Mouse (Mus musculus) cerebellum, postnatal 36 days (tissue): ENCODE results near the gene Tsku.

Experiments
- DNase-seq, 2 experiments: peaks; one replicate each; pipeline ENCODE4 v3.0.0; 2021 to 2022; ENCODE audit warnings: mixed read lengths in 2 of 2

The Tsku gene

DNA sequence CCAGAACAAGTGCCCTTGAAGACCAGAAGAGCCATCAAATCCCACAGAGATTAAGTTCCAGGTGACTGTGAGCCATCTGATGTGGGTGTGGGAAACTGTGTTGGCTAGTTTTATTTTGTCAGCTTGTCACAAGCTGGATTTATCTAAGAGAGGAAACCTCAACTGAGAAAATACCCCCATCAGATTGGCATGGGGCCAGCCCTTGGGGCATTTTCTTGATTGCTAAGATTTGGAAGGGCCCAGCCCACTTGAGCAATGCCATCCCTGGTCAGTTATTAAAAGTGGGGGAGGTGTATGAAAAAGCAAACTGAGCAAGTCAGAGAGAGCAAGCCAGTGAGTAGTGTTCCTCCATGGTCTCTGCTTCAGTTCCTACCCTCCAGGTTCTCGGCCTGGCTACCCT, 36.9 kb downstream of the Tsku start:
- no peak for DNase-seq

DNA sequence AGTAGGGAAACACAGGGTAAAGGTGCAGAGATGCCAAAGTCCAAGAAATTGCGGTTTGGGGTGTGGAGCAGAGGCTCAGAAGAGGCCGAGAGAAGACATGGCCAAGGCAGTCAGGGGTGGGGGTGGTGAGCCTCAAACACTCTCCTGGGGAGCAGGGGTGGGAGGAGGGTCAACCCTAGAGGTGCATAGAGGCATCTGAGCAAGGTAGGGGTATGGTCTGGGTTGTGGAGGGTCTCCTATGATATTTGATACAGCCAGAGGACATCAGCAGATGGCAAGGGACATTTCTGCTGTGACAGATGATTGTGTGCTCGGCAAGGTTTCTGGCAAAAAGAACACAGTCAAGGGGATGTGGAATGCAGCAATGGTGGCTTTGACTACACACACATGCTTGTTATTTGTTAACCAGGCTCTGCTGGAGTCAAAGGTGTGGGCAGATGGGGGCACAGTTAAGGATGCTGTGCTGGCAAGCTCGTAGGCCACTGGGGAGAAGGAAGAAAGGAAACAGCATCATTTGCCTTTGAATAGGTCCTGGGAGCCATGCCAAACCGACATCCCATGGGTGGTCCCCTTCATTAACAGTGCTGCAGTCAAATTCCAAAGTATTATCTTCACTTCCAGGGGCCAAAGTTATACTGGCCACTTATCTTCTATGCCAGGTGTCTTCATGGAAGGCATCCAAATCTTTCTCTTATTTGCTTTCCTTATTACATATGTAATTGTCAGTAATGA, 37.7 kb downstream of the Tsku start:
- peak in 1 of 2 experiments; percentile 10 for DNase-seq

DNA sequence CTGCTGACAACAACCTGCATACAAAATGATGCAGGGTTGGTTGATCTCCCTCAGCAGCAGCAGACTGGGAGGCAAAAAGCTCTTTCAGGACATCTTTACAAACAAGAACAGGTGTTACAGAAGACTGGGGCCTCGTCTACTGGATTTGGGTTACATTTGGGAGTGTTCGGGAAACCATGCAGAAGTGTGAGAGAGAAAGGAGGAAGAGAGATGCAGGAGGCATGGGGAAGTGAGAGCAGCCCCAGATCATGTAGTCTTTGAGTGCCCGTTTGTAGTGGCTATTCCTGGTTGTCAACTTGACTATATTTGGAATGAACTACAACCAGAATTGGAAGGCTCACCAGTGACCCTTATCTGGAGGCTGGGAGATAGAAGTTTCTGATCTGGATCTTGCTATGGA, 38.7 kb downstream of the Tsku start:
- DNase-seq: no peak

DNA sequence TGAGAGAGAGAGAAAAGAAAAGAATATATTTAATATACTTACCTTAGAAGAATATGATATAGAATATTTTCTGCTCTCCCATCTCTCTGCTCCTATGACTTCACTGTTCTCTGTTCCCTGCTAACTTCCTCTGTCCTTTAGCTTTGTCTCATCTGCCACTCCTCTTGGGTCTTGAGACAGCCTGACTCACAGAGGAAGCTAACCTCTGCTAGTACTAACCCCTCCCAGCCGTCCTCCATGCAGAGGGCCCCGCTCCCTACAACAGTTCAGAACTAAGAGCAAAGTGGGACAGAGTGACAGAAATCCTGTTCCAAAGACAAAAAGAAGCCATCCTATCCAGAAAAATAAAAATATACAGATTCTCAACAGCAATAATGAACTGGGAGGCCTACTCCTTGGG, 40.0 kb downstream of the Tsku start, which contains the start of gene Acer3:
Acer3 (minus strand) TSS at position 126 of the 400 bp plus-strand sequence.
- no peak for DNase-seq

DNA sequence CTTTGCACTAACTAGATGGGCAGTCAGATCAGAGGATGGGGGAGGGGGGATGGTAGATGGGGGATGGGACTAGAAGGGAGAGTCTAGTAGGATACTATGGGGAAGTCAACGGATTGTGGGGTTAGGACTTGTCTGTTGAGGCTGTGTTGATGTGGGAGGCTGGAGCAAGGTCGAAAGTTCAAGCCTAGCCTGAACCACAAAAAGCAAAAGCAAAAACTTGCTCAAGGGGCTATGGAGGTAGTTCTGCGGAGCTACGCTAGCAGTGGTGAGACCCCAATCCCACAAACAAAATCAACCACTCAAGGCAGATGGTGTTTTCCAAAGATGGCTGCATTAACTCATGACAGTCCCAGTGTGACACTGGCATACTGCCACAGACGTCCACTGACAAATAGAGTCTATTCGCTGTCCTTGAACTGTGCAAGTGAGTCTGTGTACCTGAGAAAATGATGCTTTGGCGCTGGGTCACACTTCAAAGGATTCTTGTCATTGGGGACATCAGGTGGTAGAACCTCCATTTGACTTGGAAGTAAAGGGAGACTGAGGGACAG, 41.0 kb downstream of the Tsku start:
- no peak for DNase-seq

DNA sequence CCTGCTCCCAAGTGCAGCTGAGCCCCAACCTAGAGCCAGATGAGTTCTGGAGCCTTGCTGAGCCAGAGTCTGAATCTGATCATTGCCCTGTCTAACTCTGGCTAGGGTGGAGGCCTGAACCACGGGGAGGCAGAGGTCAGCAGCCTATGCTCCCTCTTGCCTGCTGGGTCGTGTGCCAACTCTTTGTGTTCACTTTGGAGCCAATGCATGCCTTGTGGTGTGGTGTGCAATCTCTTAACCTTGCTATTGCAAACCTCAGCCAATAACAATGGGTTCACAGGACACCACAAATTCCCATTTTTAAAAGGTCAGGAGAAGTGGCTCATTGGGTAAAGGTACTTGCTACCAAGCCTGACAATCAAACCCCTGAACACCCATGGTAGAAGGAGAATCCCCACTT, 44.6 kb downstream of the Tsku start:
- DNase-seq: no peak

DNA sequence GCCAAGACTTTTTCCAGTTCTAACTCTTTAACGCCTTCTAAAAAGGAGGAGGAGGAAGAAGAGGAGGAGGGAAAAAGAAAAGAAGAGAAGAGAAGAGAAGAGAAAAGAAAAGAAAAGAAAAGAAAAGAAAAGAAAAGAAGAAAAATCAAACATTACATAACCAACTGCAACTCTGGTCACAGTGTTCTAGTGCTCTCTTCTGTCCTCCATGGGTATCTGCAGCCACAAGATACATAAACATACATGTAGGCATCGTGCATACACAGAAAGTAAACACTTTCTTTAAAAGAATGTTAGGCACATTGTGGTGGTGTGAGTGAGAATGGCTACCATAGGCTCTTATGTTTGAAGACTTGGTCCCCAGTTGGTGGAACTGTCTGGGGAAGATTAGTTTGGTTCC, 46.0 kb downstream of the Tsku start:
- DNase-seq: no peak

DNA sequence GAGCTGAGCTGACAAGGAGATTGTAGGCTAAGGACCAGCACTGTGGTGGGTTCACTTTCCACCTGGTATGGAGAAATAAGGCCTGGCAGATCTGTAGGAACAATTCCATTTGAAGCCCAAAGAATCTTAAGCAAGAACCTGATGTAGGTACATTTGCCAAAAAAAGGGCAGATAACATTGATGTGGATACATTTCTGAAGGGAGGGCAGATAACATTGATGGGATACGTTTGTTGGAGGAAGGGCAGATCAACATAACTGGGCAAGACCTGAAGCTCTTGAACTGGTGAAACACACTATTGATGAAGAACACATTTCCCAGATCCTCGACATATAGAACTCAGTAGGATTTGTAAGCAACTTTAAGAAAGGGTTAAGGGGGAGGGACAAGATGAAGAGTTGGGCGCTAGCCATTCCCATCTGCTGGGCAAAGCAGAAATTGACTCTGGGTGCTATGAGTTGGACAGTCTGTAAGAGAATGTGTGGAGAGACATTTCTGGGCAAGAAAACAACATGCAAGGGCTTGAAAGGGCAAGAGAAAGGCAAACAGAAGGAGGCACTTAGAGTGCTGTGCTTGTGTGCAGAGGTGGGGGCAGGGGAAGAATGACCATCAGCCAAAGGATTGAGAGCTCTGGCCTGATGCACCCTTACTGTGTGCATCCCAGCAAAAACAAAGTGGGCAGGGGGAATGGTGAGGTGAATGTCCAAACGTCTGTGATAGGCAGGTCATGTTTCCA, 48.8 kb downstream of the Tsku start:
- DNase-seq: no peak

DNA sequence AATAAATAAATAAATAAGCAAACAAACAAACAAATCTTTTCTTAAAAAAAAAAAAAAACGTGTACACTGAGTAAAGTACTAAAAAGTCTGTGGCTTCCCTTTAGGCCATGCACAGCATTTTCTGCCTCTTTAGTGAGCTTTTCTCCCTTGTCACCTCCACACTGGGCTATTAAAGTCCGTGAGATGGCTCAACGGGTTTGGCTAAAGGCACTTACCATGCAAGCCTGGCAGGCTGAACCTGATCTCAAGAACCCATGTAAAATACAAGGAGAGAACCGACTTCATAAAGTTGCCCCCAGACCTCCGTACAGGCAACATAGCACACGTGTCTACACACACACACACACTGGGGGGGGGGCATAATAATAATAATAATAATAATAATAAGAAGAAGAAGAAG, 50.9 kb downstream of the Tsku start:
- no peak for DNase-seq

DNA sequence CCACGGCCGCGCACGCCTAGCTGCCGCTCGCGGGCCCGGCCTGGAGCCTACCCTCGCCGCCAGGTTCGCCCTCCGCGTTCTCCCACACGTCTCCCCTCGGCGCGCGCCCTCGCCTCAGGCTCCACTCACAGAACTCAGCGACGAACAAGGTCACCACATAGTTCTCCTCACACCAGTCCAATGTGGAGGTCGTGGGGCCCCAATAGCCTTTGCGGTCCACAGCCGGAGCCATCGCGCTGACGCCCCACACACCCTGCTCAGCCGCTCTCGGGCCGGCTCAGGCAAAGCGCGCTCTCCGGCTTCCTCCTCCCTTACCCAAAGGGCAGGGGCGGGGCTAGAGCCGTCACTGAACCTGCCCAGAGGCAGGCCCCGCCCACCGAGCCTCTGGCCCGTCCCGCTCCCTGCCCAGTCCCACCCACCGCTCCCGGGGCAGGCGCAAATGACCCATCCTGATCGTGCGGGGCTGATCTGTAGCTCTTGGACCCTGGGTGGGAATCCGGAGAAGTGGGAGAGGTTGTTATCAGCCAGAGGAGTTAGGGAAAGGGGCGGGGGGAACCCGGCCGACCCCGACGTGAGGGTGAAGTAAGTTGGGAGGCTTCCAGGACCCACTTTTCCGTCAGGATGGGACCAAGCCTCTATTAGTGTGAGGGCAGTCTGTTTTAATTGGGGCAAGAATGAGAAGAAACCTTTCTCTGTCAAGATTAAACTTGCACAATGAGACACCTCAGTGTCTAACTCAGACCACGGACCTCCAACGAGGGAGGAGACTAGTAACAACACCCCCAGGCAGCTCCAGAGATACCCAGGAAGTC, 51.7 kb downstream of the Tsku start:
- DNase-seq: peak; percentile 89 to 95

DNA sequence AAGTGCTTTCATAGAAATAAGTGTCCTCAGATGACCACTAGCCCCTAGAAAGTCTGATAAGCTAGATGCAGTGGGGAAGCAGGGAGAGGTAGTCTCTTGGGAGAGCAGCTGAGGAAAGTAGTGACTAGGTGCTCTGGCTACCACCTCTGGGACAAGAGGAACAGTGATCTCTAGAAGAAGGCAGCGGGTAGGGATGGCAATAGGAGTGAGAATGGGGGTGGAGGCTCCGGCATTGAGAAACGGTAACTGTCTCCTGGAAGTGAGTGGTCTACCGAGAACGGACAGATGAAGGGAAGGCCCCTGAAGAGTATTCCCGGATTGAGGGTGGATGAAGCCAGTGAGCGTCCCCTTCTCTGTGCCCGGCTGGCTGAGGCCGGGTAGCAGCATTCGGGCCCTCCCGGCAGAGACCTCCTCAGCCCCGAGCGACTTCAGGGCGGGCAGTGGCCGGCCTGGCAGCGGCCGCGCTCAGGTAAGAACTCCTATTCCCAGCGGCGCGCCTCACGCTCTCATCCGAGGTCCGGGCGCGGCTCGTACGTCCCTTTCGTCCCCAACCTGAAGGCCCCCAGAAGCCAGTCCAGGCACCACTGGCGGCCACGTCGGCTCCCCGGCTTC, 52.4 kb downstream of the Tsku start:
- DNase-seq: no peak

DNA sequence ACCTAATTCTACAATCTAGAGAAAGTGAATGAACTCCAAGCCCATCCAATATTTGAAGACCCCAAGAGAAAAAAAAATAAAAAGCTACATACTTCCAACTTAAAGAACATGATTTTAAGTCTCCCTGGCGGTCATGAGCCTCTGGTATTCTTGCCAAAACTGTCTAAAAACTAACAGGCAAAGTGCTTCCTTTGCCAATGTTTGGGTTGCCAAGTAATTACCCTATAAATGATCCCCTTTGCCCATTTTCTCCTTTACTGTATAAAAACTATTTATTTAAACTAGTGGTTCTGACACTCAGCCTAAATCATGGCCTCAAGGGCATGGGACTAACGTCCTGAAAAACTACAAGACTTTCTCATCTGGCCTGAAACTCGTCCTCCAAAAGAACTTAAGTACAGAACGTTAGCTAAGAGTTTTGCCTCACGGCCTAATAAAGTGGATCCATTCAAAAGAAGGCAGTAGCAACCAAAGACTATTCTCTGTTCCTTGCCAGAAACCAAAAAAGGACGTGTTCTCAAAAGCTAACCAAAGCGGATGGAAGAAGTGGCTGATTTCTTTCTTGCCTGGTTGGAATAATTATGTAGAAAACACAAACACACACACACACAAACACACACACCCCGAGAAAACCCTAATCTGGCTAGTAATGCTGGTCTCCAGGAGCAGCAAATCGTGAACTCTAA, 53.1 kb downstream of the Tsku start:
- no peak for DNase-seq

DNA sequence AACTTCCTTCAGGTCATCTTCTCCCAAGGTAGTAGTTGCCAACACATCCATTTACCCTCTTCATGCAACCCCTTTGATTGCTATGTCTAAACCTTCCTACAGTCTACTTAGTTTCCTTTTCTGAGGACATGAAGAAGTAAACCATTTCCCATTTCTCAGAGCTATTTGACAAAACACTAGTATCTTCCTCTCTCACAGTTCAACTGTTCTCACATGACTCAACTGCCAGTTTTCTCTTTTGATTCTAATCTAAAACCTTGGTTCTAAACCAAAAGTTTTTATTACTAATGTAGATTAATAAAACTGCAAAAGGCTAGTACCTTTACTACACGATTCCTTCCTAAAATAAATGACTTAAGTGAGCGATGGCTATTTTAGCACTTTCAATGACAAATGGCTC, 53.7 kb downstream of the Tsku start:
- no peak for DNase-seq
